ENCODE assay signal across 11 mouse cellular contexts in genomic region chr8:124810056-124810610, GRCm38 (mm10). TPM values are rescaled to one million over a fixed set of nuclear protein-coding genes. Genes with fewer than 3 reads are reported as not detected.
DNase-seq lines count a peak whose midpoint lies in the region; ATAC-seq and TF ChIP-seq lines count a peak whose summit lies in the region.
"Had no signal": no experiment of that assay in that cellular context is flagged by ENCODE, and none has a peak within 500 bp of the region (broad histone marks: within the 10 kb centered on the region; RNA-seq: fewer than 3 reads in every experiment).

No protein-coding gene starts in this region.

- H3K4me3 ChIP-seq in forebrain, embryonic 13.5 days: no peak overlapping the region
- H3K4me3 ChIP-seq in forebrain, embryonic 12.5 days (replicated peaks): no peak overlapping the region
- H3K4me3 ChIP-seq in kidney, embryonic 14.5 days (ENCODE audit: low read length): no peak overlapping the region
- H3K4me3 ChIP-seq in bone marrow, adult 2 months (replicated peaks; ENCODE audit: control insufficient read depth, low read depth, low read length): no peak overlapping the region
- H3K4me3 ChIP-seq: heart, embryonic 15.5 days; liver, embryonic 15.5 days had no signal

- TF ChIP-seq CTCF in bone marrow, adult 2 months (IDR thresholded peaks at IDR 0.05; ENCODE audit: control insufficient read depth, insufficient read depth, low read length): peak; percentile 39; the same call in 1 of the 2 replicates

- H3K4me1 ChIP-seq in forebrain, embryonic 13.5 days: peaks cover 19% of the 10 kb centered on the region
- peaks cover 24% of the 10 kb centered on the region for H3K4me1 ChIP-seq in forebrain, embryonic 12.5 days
- no peaks in the 10 kb centered on the region for H3K4me1 ChIP-seq in kidney, embryonic 14.5 days (ENCODE audit: control insufficient read depth, insufficient read depth, low read length)
- H3K4me1 ChIP-seq in bone marrow, adult 2 months (ENCODE audit: control insufficient read depth, insufficient read depth, low read length): no peaks in the 10 kb centered on the region
- H3K4me1 ChIP-seq: heart, embryonic 15.5 days; liver, embryonic 15.5 days had no signal

- peak; percentile 26 to 50 for DNase-seq in kidney, postnatal 4 days
- DNase-seq in B cell, adult 2 months: peak; percentile 18 to 39
- no peak for DNase-seq in ovary, postnatal 10 days (ENCODE audit: low spot score)
- DNase-seq in adrenal gland, adult 8-10 months: no peak
- DNase-seq: thymus, postnatal 4 days had no signal

- peak overlapping the region; percentile 12; the same call in 1 of the 2 replicates for H3K4me2 ChIP-seq in forebrain, embryonic 13.5 days
- H3K4me2 ChIP-seq in forebrain, embryonic 12.5 days: no peak overlapping the region
- H3K4me2 ChIP-seq in kidney, embryonic 14.5 days (replicated peaks; ENCODE audit: low read depth, low read length): no peak overlapping the region
- H3K4me2 ChIP-seq: heart, embryonic 15.5 days; liver, embryonic 15.5 days had no signal

- TF ChIP-seq POLR2A in bone marrow, adult 2 months (IDR thresholded peaks at IDR 0.05; ENCODE audit: borderline replicate concordance, control insufficient read depth, low read depth, low read length): no peak

- no peak overlapping the region for H3K9ac ChIP-seq in forebrain, embryonic 13.5 days
- H3K9ac ChIP-seq in forebrain, embryonic 12.5 days: no peak overlapping the region
- no peak overlapping the region for H3K9ac ChIP-seq in kidney, embryonic 14.5 days (ENCODE audit: low read depth, low read length)
- H3K9ac ChIP-seq: heart, embryonic 15.5 days; liver, embryonic 15.5 days had no signal

- H3K27ac ChIP-seq in forebrain, embryonic 13.5 days: 0 out of 2 replicates have a peak overlapping the region, but pooled peaks have one; percentile 40
- no peak overlapping the region for H3K27ac ChIP-seq in forebrain, embryonic 12.5 days
- no peak overlapping the region for H3K27ac ChIP-seq in kidney, embryonic 14.5 days (ENCODE audit: low read depth, low read length)
- no peak overlapping the region for H3K27ac ChIP-seq in bone marrow, adult 2 months (ENCODE audit: control insufficient read depth, insufficient read depth, low read depth, low read length, poor library complexity)
- H3K27ac ChIP-seq: heart, embryonic 15.5 days; liver, embryonic 15.5 days had no signal

- WGBS in forebrain, embryonic 13.5 days: 64% methylated on average over 5 of the region's 5 CpGs
- WGBS in forebrain, embryonic 12.5 days: 66% methylated on average over 5 of the region's 5 CpGs
- 64% methylated on average over 5 of the region's 5 CpGs for WGBS in kidney, embryonic 14.5 days
- WGBS in bone marrow, adult 2 months: 26% methylated on average over 5 of the region's 5 CpGs

- no peaks in the 10 kb centered on the region for H3K27me3 ChIP-seq in forebrain, embryonic 13.5 days
- peaks cover 16% of the 10 kb centered on the region for H3K27me3 ChIP-seq in forebrain, embryonic 12.5 days
- H3K27me3 ChIP-seq in kidney, embryonic 14.5 days (ENCODE audit: control insufficient read depth, insufficient read depth, low read length): no peaks in the 10 kb centered on the region
- H3K27me3 ChIP-seq: heart, embryonic 15.5 days; liver, embryonic 15.5 days had no signal

- ATAC-seq in forebrain, embryonic 13.5 days: no peak
- no peak for ATAC-seq in forebrain, embryonic 12.5 days (ENCODE audit: low FRiP score)
- no peak for ATAC-seq in kidney, embryonic 14.5 days (ENCODE audit: low FRiP score, low TSS enrichment)

- no peaks in the 10 kb centered on the region for H3K9me3 ChIP-seq in forebrain, embryonic 13.5 days (replicated peaks)
- H3K9me3 ChIP-seq in forebrain, embryonic 12.5 days: no peaks in the 10 kb centered on the region
- no peaks in the 10 kb centered on the region for H3K9me3 ChIP-seq in kidney, embryonic 14.5 days (ENCODE audit: control insufficient read depth, low read length)
- H3K9me3 ChIP-seq: heart, embryonic 15.5 days; liver, embryonic 15.5 days had no signal

- 0 out of 2 replicates have a peak, but pooled peaks cover 3% of the 10 kb centered on the region for H3K36me3 ChIP-seq in forebrain, embryonic 13.5 days (ENCODE audit: poor library complexity, severe bottlenecking)
- H3K36me3 ChIP-seq in forebrain, embryonic 12.5 days (replicated peaks): no peaks in the 10 kb centered on the region
- no peaks in the 10 kb centered on the region for H3K36me3 ChIP-seq in kidney, embryonic 14.5 days (ENCODE audit: control insufficient read depth, insufficient read depth, low read length)
- H3K36me3 ChIP-seq: heart, embryonic 15.5 days; liver, embryonic 15.5 days had no signal

RNA-seq across cellular contexts. Expression of gene Trim67, which starts 17.2 kb away (rescaled TPM):
- 9.4 and 9.8 TPM in 2 replicates for polyA plus RNA-seq in forebrain, embryonic 13.5 days (2015; fragmentation: Nextera tagmentation; extraction: Ambion mirVana)
- 6.1 and 6.4 TPM in 2 replicates for polyA plus RNA-seq in forebrain, embryonic 12.5 days (2016; fragmentation: Nextera tagmentation; extraction: Ambion mirVana)
- polyA plus RNA-seq in kidney, embryonic 14.5 days (2014; fragmentation: Nextera tagmentation; extraction: Ambion mirVana): 0.03 TPM in 1 of 2 replicates, not detected in the other
- polyA plus RNA-seq in bone marrow, adult 2 months (2011; ENCODE audit: insufficient read depth, insufficient read length, low replicate concordance, missing spikeins): not detected in 2 replicates
- 1 to 10 TPM in 3 of 4 experiments, under 1 TPM in 1; 0.99 to 2.9 (median 1.3) TPM for total RNA-seq in adrenal gland, adult 8-10 months (2022)

RNA-seq across cellular contexts. Expression of gene Gnpat, which starts 52.7 kb away (rescaled TPM):
- 100 and 110 TPM in 2 replicates for polyA plus RNA-seq in forebrain, embryonic 13.5 days (2015; fragmentation: Nextera tagmentation; extraction: Ambion mirVana)
- polyA plus RNA-seq in forebrain, embryonic 12.5 days (2016; fragmentation: Nextera tagmentation; extraction: Ambion mirVana): 130 and 131 TPM in 2 replicates
- 79.3 and 122 TPM in 2 replicates for polyA plus RNA-seq in kidney, embryonic 14.5 days (2014; fragmentation: Nextera tagmentation; extraction: Ambion mirVana)
- 32.3 and 41.2 TPM in 2 replicates for polyA plus RNA-seq in bone marrow, adult 2 months (2011; ENCODE audit: insufficient read depth, insufficient read length, low replicate concordance, missing spikeins)
- 100 to 1,000 TPM in 3 of 4 experiments, 10 to 100 TPM in 1; 93.8 to 131 (median 107) TPM for total RNA-seq in adrenal gland, adult 8-10 months (2022)

RNA-seq across cellular contexts. Expression of gene 2810004N23Rik, which starts 52.8 kb away (rescaled TPM):
- polyA plus RNA-seq in forebrain, embryonic 13.5 days (2015; fragmentation: Nextera tagmentation; extraction: Ambion mirVana): 48.0 and 48.3 TPM in 2 replicates
- polyA plus RNA-seq in forebrain, embryonic 12.5 days (2016; fragmentation: Nextera tagmentation; extraction: Ambion mirVana): 53.8 and 55.3 TPM in 2 replicates
- polyA plus RNA-seq in kidney, embryonic 14.5 days (2014; fragmentation: Nextera tagmentation; extraction: Ambion mirVana): 47.5 and 52.9 TPM in 2 replicates
- polyA plus RNA-seq in bone marrow, adult 2 months (2011; ENCODE audit: insufficient read depth, insufficient read length, low replicate concordance, missing spikeins): 12.8 and 22.0 TPM in 2 replicates
- 10 to 100 TPM; 27.5 to 31.3 (median 29.2) TPM for total RNA-seq in adrenal gland, adult 8-10 months (2022)

RNA-seq across cellular contexts. Expression of gene Fam89a, which starts 58.5 kb away (rescaled TPM):
- polyA plus RNA-seq in forebrain, embryonic 13.5 days (2015; fragmentation: Nextera tagmentation; extraction: Ambion mirVana): 0.34 and 0.36 TPM in 2 replicates
- polyA plus RNA-seq in forebrain, embryonic 12.5 days (2016; fragmentation: Nextera tagmentation; extraction: Ambion mirVana): 0.79 and 0.97 TPM in 2 replicates
- polyA plus RNA-seq in kidney, embryonic 14.5 days (2014; fragmentation: Nextera tagmentation; extraction: Ambion mirVana): 6.2 and 6.8 TPM in 2 replicates
- not detected in 2 replicates for polyA plus RNA-seq in bone marrow, adult 2 months (2011; ENCODE audit: insufficient read depth, insufficient read length, low replicate concordance, missing spikeins)
- under 1 TPM in 3 of 4 experiments, not detected in 1; 0.42 to 0.73 (median 0.49) TPM for total RNA-seq in adrenal gland, adult 8-10 months (2022)

Comparison
In these comparisons a context has a peak if more than half of its experiments do, and no peak if none do; other contexts are left out.
1. DNase-seq: peak in kidney, postnatal 4 days (2 of 2) and B cell, adult 2 months (2 of 2); none in ovary, postnatal 10 days (single experiment) and adrenal gland, adult 8-10 months (single experiment).